Mouse (Mus musculus) kidney, embryonic 16.5 days (tissue): ENCODE data around the gene Pou6f1. TPM values are rescaled to one million over a fixed set of nuclear protein-coding genes. Genes with fewer than 3 reads are reported as not detected.
A peak's percentile ranks its signal among the peaks of the same experiment; 100 is the strongest.

ENCODE experiments used
- ATAC-seq: fragments of 200-750 bp; cut with Nextera tagmentation; 2 replicates; pipeline ENCODE4 v1.8.0; 2017; ENCODE audit warnings: moderate TSS enrichment; ENCODE audit not compliant: low FRiP score, low TSS enrichment
- H3K27ac ChIP-seq: fragments of 300-500 bp; sonication (generic); 2 replicates; pipeline ENCODE4 v1.5.1; 2014; ENCODE audit warnings: low read length
- H3K27me3 ChIP-seq: fragments of 300-500 bp; sonication (generic); 2 replicates; pipeline ENCODE4 v1.6.1; 2014; ENCODE audit warnings: low read length, control low read depth, mixed read lengths; ENCODE audit not compliant: insufficient read depth
- H3K36me3 ChIP-seq: fragments of 300-500 bp; sonication (generic); 2 replicates; pipeline ENCODE4 v1.6.1; 2014; ENCODE audit warnings: low read length, control low read depth, mixed read lengths; ENCODE audit not compliant: insufficient read depth
- H3K4me1 ChIP-seq: fragments of 300-500 bp; sonication (generic); 2 replicates; pipeline ENCODE4 v1.6.1; 2014; ENCODE audit warnings: low read length, control low read depth, mixed read lengths; ENCODE audit not compliant: insufficient read depth
- H3K4me2 ChIP-seq: fragments of 300-500 bp; sonication (generic); replicated peaks from 2 replicates; pipeline ENCODE4 v1.6.1; 2014; ENCODE audit warnings: low read depth, low read length
- H3K4me3 ChIP-seq: fragments of 300-500 bp; sonication (generic); 2 replicates; pipeline ENCODE4 v1.5.1; 2014; ENCODE audit warnings: mild to moderate bottlenecking, low read length
- H3K9ac ChIP-seq: fragments of 300-500 bp; sonication (generic); replicated peaks from 2 replicates; pipeline ENCODE4 v1.6.1; 2014; ENCODE audit warnings: low read length
- H3K9me3 ChIP-seq: fragments of 300-500 bp; sonication (generic); 2 replicates; pipeline ENCODE4 v1.6.1; 2016; ENCODE audit warnings: low read length, control low read depth
- whole genome bisulfite sequencing: fragments of 180-500 bp; shearing (Covaris S2); extraction: QIAGEN DNeasy Blood & Tissue Kit; methylation state at CpG from one replicate; pipeline ENCODE4 v1.1.7; 2014; 5-methylcytosine and 5-hydroxymethylcytosine counted together
- polyA plus RNA-seq: library from polyadenylated mRNA; unstranded; fragments of >200 nt; fragmentation: Nextera tagmentation; extraction: Ambion mirVana; gene quantifications from 2 replicates; pipeline ENCODE4 v1.2.1, GENCODE M21; 2015

The Pou6f1 gene
- polyA plus RNA-seq, 1 experiment from 2014 or later = 10.1 TPM

DNA sequence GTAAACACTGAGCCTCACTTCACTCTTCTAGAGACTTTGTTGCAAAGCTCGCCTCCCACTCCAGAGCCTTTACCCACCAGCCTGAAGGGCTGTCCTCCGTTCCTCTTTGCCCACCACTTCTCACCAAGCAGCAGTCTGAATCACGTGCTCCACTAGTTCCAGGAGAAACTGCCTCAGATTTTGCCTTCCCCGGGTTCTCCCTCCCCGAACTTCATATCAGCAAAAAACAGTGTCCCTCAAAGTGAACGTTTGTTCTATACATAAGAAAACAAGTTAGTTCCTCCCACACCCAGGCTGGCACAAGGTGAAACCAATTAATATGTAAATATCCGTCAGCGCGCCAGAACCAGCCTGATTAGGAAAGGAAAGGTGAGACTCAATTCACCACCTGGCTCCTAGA, 35.5 kb upstream of the Pou6f1 start:
- no peaks in the 10 kb centered on the region for H3K36me3 ChIP-seq
- H3K27ac ChIP-seq = no peak overlapping the region
- peaks cover 16% of the 10 kb centered on the region for H3K27me3 ChIP-seq
- peak overlapping the region; percentile 69 for H3K4me3 ChIP-seq
- H3K9me3 ChIP-seq = no peaks in the 10 kb centered on the region
- 14% methylated on average over 9 of the region's 9 CpGs for WGBS
- H3K4me1 ChIP-seq = peaks cover 38% of the 10 kb centered on the region
- peak overlapping the region; percentile 92 for H3K4me2 ChIP-seq
- no peak overlapping the region; the same call in 1 of the 2 replicates for H3K9ac ChIP-seq
- ATAC-seq = no peak

GRCm38 (mm10) chr15:100633341-100633740, 33.6 kb upstream of the Pou6f1 start:
- peaks cover 42% of the 10 kb centered on the region for H3K4me1 ChIP-seq
- H3K36me3 ChIP-seq = no peaks in the 10 kb centered on the region
- H3K9me3 ChIP-seq = no peaks in the 10 kb centered on the region
- peak overlapping the region; percentile 54; the same call in 1 of the 2 replicates for H3K27ac ChIP-seq
- WGBS = 44% methylated on average over 10 of the region's 10 CpGs
- peaks cover 16% of the 10 kb centered on the region for H3K27me3 ChIP-seq
- H3K9ac ChIP-seq = no peak overlapping the region
- 0 out of 2 replicates have a peak, but pooled peaks have one; percentile 28 for ATAC-seq
- 0 out of 2 replicates have a peak overlapping the region, but pooled peaks have one; percentile 11 for H3K4me2 ChIP-seq
- no peak overlapping the region for H3K4me3 ChIP-seq

DNA sequence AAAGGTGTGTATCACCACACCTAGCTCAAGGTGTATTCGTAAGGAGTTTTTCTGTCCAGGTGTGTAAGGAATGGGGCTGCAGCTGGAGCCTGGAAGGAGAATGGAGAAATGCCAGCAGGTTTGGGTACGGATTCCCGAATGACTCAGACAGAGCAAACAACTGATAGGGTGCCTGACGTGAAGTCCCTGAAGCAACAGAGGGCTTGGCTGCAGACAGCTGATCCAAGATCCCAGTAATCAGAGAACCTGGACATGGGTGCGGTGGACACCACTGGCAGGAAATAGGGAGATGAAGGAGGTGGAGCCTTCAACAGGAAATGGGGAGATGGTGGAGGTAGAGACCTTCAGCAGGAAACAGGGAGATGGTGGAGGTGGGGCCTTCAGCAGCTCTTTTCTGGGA, 32.5 kb upstream of the Pou6f1 start:
- no peak overlapping the region for H3K4me2 ChIP-seq
- 89% methylated on average over 5 of the region's 5 CpGs for WGBS
- no peak overlapping the region for H3K9ac ChIP-seq
- ATAC-seq = no peak
- H3K36me3 ChIP-seq = no peaks in the 10 kb centered on the region
- no peaks in the 10 kb centered on the region for H3K9me3 ChIP-seq
- no peak overlapping the region for H3K4me3 ChIP-seq
- H3K27me3 ChIP-seq = peaks cover 16% of the 10 kb centered on the region
- H3K27ac ChIP-seq = no peak overlapping the region
- peaks cover 43% of the 10 kb centered on the region for H3K4me1 ChIP-seq

DNA sequence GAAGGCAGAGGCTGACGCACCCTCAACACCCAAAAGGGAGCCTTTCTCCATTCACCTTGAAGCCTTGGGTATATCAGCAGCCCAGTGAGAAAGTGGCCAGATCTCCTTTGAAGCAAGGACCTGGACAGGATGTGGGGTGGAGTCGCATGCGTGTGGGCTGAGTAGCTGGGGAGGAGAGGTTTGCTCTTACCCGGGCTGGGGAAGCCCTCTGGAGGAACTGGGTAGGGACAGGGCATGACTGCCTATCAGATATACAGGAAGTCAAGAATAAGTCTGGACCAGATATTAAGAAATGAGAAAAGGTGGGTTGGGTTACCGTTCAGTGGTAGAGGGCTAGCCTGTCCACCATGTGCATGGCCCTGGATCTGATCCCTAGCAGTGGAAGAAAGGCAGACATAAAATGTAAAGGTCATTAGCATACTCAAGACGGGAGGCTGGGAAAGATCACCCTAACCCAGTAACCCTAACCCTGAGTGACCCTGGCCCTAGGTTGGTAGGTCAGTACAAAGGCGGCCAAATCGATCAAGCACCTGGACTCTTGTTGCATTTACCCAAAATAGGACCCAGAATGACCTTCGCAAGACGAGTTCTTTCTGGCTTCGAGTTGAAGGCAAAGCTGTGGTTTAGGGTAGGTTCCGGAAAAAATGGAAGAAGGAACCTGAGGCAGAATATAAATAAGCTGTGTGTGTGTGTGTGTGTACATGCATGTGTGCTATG, 31.8 kb upstream of the Pou6f1 start:
- 73% methylated on average over 12 of the region's 12 CpGs for WGBS
- Histone ChIP-seq H3K27me3 (peaks cover 16% of the 10 kb centered on the region), H3K4me1 (peaks cover 43% of the 10 kb centered on the region), H3K27ac (no peak overlapping the region), H3K9me3 (no peaks in the 10 kb centered on the region), H3K36me3 (no peaks in the 10 kb centered on the region), H3K4me2 (no peak overlapping the region), H3K9ac (no peak overlapping the region), H3K4me3 (no peak overlapping the region)
- no peak for ATAC-seq

DNA sequence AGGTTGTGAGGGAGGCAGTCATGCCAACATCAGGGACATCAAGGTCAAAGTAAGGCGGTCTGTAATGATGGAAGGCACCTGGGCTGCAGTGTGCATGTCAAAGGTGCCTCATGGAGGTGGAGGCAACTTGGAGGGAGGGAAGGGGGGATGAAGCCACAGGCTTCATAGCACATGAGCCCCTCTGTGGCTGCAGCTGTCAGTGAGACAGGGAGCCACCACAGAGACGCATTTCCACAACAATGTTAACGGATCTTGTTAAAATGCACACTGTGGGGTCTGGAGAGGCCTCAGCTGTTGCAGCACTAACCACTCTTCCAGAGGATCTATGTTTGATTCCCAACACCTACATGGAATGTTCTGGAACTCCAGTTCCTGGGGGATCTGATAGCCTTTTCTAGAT, 30.3 kb upstream of the Pou6f1 start:
- Histone ChIP-seq H3K9me3 (no peaks in the 10 kb centered on the region), H3K4me1 (peaks cover 38% of the 10 kb centered on the region), H3K4me3 (no peak overlapping the region), H3K4me2 (no peak overlapping the region), H3K27ac (no peak overlapping the region), H3K27me3 (peaks cover 3% of the 10 kb centered on the region), H3K36me3 (no peaks in the 10 kb centered on the region), H3K9ac (no peak overlapping the region)
- 63% methylated on average over 3 of the region's 3 CpGs for WGBS
- no peak for ATAC-seq

- Histone ChIP-seq H3K36me3 (no peaks in the 10 kb centered on the region), H3K4me2 (no peak overlapping the region), H3K27ac (peak overlapping the region; percentile 58; the same call in 1 of the 2 replicates), H3K9ac (no peak overlapping the region), H3K27me3 (no peaks in the 10 kb centered on the region), H3K4me3 (no peak overlapping the region), H3K4me1 (peaks cover 39% of the 10 kb centered on the region), H3K9me3 (no peaks in the 10 kb centered on the region)
- no peak for ATAC-seq
- 55% methylated on average over 7 of the region's 7 CpGs for WGBS
Measured at GRCm38 (mm10) chr15:100628797-100629196, 29.0 kb upstream of the Pou6f1 start.

GRCm38 (mm10) chr15:100627774-100628370, 28.1 kb upstream of the Pou6f1 start:
- Histone ChIP-seq H3K36me3 (no peaks in the 10 kb centered on the region), H3K9ac (peak overlapping the region; percentile 2; the same call in 1 of the 2 replicates), H3K9me3 (no peaks in the 10 kb centered on the region), H3K4me2 (0 out of 2 replicates have a peak overlapping the region, but pooled peaks have one; percentile 7), H3K4me1 (peaks cover 32% of the 10 kb centered on the region), H3K27me3 (no peaks in the 10 kb centered on the region), H3K27ac (peak overlapping the region; percentile 22), H3K4me3 (no peak overlapping the region)
- 8% methylated on average over 11 of the region's 11 CpGs for WGBS
- ATAC-seq = no peak

DNA sequence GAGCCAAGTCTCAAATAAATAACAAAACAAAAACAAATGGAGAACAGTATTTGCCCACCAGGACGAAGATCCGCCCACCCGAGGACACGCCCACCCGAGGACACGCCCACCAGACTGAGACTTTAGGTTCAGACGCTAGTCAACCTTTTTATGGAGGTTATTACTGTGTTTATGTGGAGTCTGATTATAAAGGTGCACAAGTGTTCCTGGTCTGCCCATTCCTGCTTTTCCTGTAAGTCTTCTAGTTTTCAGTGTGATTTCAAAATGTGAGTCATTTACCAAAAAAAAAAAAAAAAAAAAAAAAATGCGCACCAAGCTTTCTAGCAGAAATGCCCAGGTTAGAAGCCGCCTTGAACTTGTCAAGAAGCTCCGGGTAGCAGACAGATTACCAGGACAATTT, 27.5 kb upstream of the Pou6f1 start:
- Histone ChIP-seq H3K27me3 (no peaks in the 10 kb centered on the region), H3K27ac (peak overlapping the region; percentile 22), H3K4me3 (no peak overlapping the region), H3K9me3 (no peaks in the 10 kb centered on the region), H3K4me2 (0 out of 2 replicates have a peak overlapping the region, but pooled peaks have one; percentile 7), H3K36me3 (no peaks in the 10 kb centered on the region), H3K9ac (peak overlapping the region; percentile 2; the same call in 1 of the 2 replicates), H3K4me1 (peaks cover 29% of the 10 kb centered on the region)
- no peak for ATAC-seq
- WGBS = 20% methylated on average over 10 of the region's 10 CpGs

DNA sequence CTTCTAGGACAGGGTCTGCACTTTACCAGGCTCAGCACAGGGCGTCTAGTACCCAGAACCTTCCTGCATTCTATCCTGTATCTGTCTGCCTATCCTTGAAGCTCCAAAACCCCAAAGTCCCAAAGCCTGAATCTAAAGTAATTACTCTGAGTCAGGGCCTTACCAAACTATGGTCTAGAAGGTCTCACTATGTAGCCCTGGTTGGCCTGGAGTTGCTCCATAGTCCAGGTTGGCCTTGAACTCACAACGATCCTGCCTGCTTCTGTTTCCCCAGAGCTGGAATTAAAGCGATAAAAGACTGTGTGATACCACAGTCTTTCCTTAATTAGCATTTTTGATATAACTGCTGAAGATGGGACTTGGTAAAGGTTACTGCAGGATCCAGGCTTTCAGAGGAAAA, 24.7 kb upstream of the Pou6f1 start:
- Histone ChIP-seq H3K36me3 (peaks cover 14% of the 10 kb centered on the region), H3K4me3 (no peak overlapping the region), H3K4me2 (no peak overlapping the region), H3K4me1 (peaks cover 28% of the 10 kb centered on the region), H3K27me3 (no peaks in the 10 kb centered on the region), H3K9me3 (no peaks in the 10 kb centered on the region), H3K27ac (no peak overlapping the region), H3K9ac (no peak overlapping the region)
- 92% methylated on average over 3 of the region's 3 CpGs for WGBS
- no peak for ATAC-seq

GRCm38 (mm10) chr15:100623754-100624153, 24.0 kb upstream of the Pou6f1 start:
- Histone ChIP-seq H3K9ac (no peak overlapping the region), H3K4me2 (no peak overlapping the region), H3K9me3 (no peaks in the 10 kb centered on the region), H3K36me3 (peaks cover 20% of the 10 kb centered on the region), H3K27me3 (no peaks in the 10 kb centered on the region), H3K4me3 (no peak overlapping the region), H3K4me1 (peaks cover 24% of the 10 kb centered on the region), H3K27ac (no peak overlapping the region)
- 92% methylated on average over 9 of the region's 9 CpGs for WGBS
- ATAC-seq = no peak
